Mouse (Mus musculus) adrenal gland, adult (tissue): Measurements from ENCODE around the gene Dlgap3.

Source experiments
- DNase-seq, 2 experiments: peaks; one replicate each; pipeline ENCODE4 v3.0.0; 2022 to 2023; ENCODE audit warnings: low spot score in 1 of 2; ENCODE audit not compliant: inconsistent age in 2 of 2

The Dlgap3 gene

DNA sequence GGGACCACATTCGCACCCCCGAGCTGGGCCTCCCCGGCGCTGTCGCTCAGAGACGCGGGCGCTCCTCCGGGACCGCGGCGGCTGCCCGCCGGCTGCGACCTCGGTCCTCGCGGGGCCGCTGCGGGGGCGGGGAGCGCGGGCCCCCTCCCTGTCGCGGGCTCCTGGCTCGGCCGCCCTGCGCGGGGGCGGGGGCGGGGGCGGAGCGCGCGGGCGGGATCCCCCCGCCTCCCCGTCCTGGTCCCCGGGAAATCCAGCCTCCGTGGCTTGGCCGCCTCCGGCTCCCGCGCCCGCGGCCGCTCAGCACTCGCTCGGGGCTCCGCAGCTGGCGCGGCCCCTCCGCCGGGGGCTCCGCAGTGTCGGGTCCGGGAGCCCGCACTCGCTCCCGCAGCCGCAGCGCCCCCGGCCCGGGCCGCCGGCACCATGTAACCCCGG is at the start of gene Dlgap3:
TSS of gene Dlgap3 (plus strand) at position 291 of the 432 bp plus-strand sequence.
- DNase-seq, result peak; percentile 43 to 77

DNA sequence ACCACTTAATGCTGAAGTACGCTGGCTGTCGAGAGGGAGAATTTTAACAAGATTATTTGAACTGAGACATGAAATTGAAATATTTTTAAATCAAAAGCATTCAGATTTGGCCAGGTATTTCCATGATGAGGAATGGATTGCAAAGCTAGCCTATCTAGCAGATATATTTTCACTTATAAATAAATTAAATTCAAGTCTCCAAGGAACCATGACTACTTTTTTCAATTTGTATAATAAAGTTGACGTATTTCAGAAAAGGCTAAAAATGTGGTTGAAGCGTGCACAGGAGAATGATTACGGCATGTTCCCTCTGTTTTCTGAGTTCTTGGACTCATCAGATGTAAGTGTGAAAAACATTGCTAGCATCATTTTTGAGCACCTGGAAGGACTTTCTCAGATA is 45.6 kb upstream of the Dlgap3 start, which contains the start of gene Tmem35b:
TSS of gene Tmem35b (plus strand) at position 301 of the 400 bp plus-strand sequence.
- no peak for DNase-seq

DNA sequence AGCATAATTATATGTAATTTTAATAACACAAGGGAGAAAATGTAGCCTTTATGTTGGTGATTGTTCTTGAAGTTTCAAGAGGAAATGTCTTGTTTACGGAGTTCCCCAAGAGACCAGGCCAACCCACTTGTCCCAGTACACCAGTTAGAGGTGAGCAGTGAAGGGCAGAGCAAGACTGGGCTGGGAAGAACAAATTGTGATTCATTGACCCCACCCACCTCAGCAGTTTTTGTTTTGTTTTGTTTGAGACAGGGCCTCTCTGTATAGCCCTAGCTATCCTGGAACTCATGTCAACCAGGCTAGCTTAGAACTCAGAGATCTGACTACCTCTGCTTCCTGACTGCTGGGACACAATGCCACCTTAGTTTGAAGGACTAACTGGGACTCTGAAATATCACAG is 44.7 kb upstream of the Dlgap3 start:
- DNase-seq, result no peak

DNA sequence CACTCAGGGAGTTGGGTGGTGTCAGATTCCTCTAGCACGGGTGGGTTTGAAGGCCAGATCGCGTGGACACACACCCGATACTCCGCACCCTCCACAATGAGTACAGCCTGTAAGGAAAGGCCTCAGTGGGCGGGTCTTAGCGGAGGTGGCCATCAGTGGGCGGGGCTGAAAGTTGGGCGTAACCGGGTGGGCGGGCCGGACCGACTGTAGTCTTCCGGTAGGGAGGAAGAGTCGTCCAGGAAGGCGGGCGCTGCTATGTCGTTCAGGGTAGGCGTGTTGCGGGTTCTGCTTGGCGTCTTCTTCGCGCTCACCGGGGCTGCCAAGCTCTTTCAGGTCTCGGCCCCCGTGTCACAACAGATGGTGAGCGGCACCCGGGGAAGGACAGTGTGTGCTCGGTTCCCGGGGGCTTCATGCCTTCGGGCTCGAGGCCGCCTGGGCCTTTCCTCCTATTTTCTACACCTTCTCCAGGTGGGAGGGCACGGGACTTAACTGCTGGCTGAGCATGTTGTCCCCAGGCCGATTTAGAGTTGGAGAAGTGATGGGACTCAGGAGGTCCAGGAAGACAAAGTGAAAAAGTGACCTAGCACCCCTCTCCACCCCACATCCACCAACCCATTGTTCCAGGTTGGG is 43.1 kb upstream of the Dlgap3 start:
- DNase-seq, result peak; percentile 89 to 98

DNA sequence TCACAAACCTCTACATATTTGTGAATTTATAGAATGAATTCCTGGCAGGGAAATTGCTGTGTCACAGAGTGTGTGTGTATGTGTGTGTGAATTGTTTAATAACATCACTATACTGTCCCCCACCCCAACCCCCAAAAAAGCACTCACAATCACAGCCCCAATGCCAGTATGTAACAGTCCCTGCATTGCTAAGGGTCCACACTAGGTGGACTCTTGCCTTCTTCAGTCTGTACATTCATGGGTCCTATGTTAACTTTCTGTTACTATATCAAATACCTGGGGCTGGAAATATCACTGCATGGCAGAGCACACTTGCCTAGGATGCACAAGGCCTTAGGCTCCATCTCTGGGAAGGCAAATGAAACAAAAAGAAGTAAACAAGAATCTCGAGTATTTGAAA is 34.3 kb upstream of the Dlgap3 start:
- no peak for DNase-seq

DNA sequence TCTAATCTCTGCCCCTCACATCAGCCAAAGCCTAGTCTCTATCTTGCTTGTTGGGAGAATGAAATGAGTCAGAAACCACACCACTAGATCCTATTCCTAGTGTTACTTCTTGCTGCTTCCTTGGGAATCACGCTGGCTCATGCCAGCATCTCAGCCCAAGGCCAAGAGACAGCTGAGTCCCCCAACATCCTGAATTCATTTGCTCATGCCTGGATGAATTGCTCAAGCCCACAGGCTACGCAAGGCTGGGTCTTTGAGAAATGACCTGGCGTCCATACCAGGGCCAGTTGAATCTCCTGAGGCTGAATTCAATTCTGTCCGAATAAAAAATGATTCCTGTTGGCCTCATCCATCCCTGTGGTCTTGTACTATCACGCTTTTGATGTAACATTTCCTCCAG is 31.4 kb upstream of the Dlgap3 start:
- no peak for DNase-seq

DNA sequence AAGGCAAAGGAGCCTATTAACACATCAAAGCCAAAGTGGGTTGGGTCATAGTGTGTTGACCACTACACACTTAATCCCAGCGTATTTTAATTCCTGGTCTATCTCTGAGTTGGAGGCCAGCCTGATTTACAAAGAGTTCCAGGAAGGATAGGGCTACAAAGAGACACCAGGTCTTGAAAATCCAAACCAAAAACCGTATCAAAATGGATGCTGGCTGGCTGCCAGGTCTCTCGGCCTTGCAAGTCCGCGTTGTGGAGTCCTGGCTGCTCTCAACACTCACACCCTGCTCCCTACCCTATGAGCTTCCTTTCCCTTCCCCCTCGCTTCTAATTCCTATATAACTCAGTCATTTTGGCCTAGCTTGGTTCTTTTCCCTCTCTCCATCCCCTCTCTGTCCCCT is 30.5 kb upstream of the Dlgap3 start:
- DNase-seq, result peak in 1 of 2 experiments; percentile 57

DNA sequence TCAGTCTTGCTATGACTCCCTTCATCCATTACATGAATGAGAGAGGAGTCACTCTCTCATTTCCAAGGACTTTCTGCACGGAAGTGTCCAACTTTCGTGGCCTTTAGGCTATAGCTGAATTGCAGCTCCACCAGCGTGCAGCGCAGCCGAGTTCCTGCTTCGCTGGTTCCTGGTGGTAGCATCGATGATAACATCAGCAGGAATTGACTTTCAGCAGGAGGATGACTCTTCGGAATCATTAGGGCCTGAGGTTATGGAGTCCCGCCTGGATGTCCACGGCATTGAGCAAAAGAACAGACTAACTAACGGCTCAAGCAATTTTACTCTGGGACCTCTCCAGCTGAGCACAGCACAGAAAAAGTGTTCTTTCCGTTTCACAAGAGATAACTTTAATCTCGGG is 19.0 kb upstream of the Dlgap3 start:
- DNase-seq, result peak in 1 of 2 experiments; percentile 41

DNA sequence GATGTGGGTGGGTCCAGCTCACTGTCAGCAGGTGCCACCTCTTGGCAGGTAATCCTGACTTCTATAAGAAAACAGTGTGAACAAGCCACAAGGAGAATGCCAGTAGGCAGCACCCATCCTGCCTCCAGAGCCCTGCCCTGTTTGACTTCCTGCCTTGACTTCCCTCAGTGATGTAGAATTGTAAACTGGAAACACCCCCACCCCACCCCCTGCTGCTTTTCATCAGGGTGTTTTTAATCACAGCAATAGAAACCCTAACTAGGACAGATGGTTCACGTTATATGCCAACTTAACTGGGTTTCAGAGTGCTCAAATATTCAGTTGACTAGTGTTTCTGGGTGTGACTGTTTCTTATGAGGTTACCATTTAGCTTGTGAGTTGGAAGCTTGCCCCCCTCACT is 15.7 kb upstream of the Dlgap3 start:
- no peak for DNase-seq

DNA sequence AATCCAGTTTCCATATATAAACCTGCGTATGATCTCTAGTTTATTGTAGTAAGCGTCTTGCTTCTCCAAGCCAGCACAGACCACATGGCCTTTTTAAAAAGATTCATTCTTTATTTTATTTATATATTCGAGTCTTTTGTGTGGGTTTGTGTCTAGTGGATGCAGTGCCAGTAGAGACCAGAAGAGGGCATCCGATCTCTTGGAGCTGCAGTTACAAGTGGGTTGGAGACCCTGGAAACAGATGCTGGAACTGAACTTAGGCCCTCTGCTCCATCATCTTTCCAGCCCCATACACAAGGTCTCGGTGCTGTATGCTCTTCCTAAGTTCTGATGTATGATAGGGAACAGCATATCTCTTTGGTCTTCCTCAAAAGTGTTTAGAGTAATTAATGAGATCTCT is 13.2 kb upstream of the Dlgap3 start:
- DNase-seq, result no peak

DNA sequence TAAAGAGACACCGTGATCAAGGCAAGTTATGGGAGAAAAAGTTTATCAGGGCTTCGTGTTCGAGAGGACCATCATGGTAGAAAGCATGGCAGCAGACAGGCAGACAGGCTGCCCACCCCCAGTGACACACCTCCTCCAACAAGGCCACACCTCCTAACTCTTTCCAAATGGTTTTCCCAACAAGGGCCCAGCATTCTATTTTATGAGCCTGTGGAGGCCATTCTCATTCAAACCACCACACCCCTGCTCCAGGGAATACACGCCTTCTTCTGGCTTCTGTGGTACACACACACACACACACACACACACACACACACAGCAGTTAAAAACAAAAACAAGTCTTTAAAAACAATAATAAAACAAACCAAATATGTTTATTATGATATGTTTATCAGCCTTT is 11.3 kb upstream of the Dlgap3 start:
- DNase-seq, result no peak

DNA sequence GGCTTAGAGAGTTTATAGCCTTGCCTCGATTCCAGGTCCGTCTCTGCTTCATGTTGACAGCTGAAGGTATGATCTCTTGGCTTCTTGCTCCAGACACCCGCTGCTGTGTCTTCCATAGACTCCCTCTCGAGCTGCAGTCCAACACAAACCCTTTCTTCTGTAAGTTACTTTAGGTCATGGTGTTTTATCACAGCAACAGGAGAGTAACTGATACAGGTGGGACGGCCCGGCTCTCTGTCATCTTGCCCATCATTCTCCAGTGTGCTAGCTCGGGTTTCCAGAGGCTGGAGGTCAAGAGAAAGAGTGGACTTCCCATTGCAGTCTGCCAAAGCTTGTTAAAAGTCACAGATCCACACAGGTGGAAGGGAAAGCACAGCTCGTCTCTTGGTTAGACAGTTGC is 5.1 kb upstream of the Dlgap3 start:
- DNase-seq, result no peak

DNA sequence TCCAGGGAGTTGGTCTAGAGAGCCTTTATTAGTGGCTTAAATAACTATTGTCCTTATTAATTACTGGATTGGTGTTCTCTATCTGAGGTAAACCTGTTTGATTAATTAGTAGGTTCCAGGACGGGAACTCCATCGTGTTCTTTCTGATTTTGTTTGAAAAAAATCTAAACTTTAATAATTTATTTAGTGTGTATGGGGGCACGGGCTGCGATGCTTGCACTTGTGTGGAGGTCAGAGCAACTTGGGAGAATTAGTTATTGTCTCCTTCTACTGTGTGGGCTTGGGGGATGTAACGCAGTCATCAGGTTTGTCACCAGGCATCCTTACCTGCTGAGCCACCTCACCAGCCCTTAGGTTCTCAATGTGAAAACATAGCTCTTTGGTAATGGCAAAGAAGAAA is 1.9 kb upstream of the Dlgap3 start:
- no peak for DNase-seq

DNA sequence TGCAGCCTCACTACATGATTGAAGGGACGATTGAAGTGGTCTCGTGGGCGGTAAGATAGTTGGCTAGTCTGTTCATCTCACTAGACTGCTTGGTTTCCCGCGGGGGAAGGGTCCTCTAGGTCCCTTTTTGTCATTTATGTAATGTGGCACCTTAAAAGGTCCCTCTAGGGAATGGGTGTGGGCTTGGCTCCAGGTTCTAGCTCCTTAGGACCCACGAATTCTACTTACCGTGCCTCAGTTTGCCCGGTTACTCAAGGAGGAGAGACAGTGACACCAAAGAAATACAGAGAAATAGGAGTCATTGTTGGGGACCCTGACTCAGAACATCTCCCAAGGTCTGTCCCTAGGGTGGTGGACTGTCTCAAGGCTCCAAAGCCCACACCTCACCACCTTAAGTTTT is 1.3 kb upstream of the Dlgap3 start:
- DNase-seq, result no peak

DNA sequence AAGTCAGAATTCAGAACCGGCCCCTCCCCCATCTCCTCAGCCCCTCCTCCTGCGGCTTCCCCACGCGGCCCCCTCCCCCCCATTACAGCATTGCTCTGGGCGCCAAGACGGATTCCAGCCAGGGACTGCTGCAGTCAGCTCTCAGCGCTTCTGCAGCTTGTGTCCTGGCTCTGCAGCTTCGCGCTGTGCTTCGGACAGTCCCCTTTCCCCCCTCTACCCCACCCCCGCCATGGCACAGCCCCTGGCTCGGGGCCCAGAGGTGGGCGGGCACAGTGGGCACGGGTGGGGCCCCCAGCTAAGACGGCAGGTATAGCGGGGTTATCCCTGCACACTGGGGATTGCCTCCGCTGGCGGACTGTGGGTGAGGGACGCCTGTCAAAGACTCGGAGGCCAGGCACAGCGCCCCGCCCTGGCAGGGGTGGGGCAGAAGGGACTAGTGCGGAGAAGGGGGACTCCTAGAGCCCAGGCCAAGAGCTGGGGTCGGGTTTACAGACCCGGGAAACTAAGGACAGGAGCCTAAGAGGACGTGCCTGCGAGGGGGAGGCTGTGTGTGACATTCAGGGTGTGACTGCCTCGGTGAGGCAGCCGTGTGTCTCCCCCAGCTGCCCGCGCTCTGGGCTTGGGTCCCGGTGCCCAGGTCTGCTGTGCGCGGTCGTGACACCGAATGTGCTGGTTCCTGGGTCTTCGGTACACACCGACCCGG is 642 bp upstream of the Dlgap3 start:
- peak; percentile 42 to 83 for DNase-seq

DNA sequence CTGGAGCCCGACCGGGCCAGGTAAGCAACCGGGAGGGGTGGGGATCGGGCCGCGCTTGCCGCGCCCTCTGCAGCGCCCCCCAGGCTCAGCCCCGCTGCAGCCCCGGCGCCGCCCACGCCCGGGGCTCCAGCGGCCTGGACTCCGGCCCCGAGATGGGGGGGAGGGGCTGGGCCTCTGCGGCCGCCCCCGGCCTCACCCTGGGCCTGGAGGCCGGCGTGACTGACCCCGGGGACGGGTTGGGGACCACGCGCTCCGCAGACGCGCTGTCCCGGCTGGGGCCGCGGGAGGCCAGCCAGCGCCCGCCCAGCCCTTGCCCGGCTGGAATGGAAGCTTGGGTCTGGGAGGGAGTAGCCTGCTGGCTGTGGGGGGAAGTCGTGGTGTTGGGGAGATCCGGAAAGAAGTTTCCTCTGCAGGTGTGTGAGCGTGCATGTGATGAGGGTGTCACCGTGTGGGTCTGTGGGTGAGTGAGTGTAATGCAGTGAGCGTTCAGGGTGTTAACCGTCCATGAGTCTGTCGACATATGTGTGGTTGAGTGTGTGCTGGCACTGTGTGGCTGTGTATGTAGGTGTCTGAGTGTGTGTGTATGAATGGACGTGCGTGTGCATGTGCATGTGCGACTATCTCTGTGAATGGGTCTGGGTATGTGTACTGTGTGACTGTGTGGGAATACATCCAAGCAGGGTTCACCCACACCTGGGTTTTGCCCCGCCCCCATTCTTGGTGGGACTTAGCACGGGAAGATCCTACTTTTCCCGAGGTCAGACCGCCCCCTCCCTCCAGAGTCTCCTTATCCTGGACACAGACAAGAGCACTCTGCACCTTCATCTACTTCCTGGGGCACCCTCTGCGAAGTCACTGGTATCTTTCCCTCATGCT is 580 bp downstream of the Dlgap3 start:
- DNase-seq, result peak in 1 of 2 experiments; percentile 27

DNA sequence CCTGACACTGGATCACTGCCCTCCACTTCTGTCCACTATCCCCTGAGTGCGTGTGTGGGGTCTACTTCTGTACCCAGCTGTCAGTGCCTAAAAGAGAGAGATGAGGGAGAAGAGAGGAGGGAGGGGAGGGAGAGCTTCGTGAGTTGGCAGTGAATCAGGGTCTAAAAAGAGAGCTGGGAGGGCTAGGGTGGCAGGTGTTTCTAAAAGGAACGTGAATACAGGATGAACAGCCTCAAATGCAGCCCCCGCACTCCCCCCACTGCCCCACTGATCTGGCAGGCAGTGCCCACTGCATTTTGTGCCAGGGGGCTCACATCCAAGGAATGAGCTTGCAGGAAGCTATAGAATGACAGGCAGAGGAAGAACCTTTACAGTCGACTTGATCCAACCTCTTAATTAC is 1.9 kb downstream of the Dlgap3 start:
- DNase-seq, result no peak

DNA sequence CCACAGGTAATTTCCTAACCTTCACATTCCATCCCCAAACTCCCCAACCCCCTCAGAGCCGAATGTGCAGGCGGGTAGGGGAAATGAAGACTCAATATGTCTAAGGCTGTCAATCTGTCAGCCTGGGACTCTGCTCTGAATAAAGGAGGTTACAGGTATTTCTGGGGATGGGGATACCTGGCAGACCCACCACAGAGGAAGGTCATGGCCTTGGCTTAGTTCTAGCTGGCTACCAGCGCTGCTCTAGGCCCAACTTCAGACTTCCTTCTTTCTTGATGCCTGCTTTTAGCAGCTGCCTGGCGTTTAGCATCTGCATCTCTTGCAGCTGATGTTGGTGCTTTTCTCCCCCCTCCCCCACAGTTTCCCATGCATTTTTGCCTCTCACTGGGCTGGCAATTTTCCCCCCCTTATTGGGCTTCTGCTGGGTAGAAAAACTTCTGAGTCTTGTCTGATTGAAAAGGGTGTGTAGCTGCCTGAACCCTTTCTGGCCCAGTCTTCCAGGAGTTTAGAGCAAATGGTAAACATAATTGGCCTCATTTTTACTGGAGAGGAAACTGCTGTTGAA is 2.4 kb downstream of the Dlgap3 start:
- DNase-seq, result no peak

DNA sequence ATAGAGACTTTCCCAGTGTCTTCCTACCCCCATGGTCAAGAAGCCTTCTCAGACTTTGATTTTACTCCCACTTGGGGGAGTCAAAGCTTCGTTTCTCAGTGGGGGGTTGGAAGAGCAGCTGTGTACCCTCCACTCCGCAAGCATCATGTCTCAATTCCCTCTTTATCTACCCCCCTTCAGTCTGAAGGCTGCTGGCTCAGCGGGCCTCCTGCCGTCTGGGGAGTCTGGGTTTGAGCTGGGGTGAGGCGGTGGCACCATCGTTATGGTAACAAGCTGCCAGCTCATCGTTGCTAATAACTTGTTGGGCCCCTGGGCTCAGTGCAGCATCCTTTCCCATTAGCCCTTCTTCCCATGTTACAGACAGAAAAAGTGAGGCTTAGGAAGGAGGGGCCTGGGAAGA is 3.1 kb downstream of the Dlgap3 start:
- DNase-seq, result no peak

DNA sequence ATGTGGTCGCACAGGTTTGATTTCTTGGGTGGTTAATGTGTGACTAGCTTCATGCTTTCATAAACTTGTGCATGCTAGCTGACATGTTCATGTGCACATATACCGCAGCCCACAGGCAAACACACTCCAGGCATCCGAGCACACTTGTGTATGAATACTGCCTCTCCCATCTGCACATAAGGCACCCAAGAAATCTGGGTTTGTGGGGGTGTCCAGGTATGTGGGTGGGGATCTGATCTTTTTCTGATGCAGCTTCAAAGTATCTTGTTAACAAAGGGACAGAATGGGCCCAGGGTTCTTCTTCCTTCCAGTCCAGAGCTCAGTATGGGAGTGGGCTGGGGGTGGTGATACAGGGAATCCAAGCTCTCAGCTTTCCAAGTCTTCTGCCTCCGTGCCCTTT is 3.6 kb downstream of the Dlgap3 start:
- no peak for DNase-seq

DNA sequence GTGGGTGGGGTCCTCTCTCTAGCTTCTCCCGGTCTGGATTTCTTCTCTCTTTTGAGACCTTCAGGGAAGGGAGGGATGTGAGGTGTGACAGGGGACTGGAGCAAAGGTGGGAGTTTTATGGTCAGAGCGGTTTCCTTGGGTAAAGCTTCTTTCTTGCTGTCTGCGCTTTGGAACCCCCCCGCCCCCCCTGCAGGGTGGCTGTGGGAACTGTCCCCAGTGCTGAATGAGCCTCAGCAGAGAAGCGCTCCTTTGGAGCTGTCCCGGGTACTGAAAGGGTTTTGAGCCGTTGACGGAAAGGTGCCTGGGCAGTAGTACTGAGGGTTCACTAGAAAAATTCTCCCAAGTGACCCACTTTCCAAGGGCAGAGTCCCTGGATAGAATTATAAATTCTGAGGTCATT is 4.5 kb downstream of the Dlgap3 start:
- peak; percentile 64 to 88 for DNase-seq
